Mouse (Mus musculus) heart, adult 2 months (tissue): ENCODE data around the gene Itpkc. TPM values are rescaled to one million over a fixed set of nuclear protein-coding genes. Genes with fewer than 3 reads are reported as not detected.

Experiments
- DNase-seq, 2 experiments: peaks; one replicate each; pipeline ENCODE4 v3.0.0; 2021
- H3K27ac ChIP-seq: fragments of 200-600 bp; 2 replicates; pipeline ENCODE4 v1.8.1; 2022
- H3K27me3 ChIP-seq: fragments of 200-500 bp; 2 replicates; pipeline ENCODE4 v1.6.1; 2012; ENCODE audit warnings: mild to moderate bottlenecking, low read length, inconsistent platforms, mixed read lengths; ENCODE audit not compliant: control insufficient read depth, insufficient read depth
- H3K36me3 ChIP-seq: fragments of 200-500 bp; 2 replicates; pipeline ENCODE4 v1.6.1; 2012; ENCODE audit warnings: low read length, inconsistent platforms; ENCODE audit not compliant: control insufficient read depth, insufficient read depth
- H3K4me1 ChIP-seq: fragments of 200-500 bp; 2 replicates; pipeline ENCODE4 v1.6.1; 2011; ENCODE audit warnings: low read length; ENCODE audit not compliant: control insufficient read depth, insufficient read depth
- H3K4me3 ChIP-seq: fragments of 200-600 bp; 2 replicates; pipeline ENCODE4 v1.8.1; 2022
- H3K79me2 ChIP-seq: fragments of 200-500 bp; replicated peaks from 2 replicates; pipeline ENCODE4 v1.6.1; 2012; ENCODE audit warnings: mild to moderate bottlenecking, inconsistent platforms, low read length, moderate library complexity, mixed read lengths; ENCODE audit not compliant: control insufficient read depth, insufficient read depth
- H3K9ac ChIP-seq: fragments of 200-500 bp; 2 replicates; pipeline ENCODE4 v1.6.1; 2012; ENCODE audit warnings: low read depth, mild to moderate bottlenecking, control low read depth, inconsistent platforms, low read length, mixed read lengths
- CTCF ChIP-seq: fragments of 200-600 bp; IDR thresholded peaks from 2 replicates; pipeline ENCODE4 v1.8.1; 2022; ENCODE audit warnings: antibody characterized with exemption, mild to moderate bottlenecking, moderate library complexity
- EP300 ChIP-seq: fragments of 200-500 bp; IDR thresholded peaks from 2 replicates; pipeline ENCODE4 v1.6.1; 2011; ENCODE audit warnings: low read depth, low read length, control low read depth; ENCODE audit not compliant: insufficient read depth
- POLR2A ChIP-seq: fragments of 200-500 bp; IDR thresholded peaks from 2 replicates; pipeline ENCODE4 v1.6.1; 2011; ENCODE audit warnings: mild to moderate bottlenecking, low read depth, low read length, control low read depth; ENCODE audit not compliant: insufficient read depth
- WGBS: fragments of 180-500 bp; shearing (Covaris S2); methylation state at CpG from one replicate; pipeline ENCODE4 v1.1.7; 2018; 5-methylcytosine and 5-hydroxymethylcytosine counted together
- intact Hi-C: fragments of 180-260 bp; cut with DNase I; formaldehyde crosslinking; loops from one replicate; pipeline ENCODE4 v1.15.1; 2025
- polyA plus RNA-seq: library from polyadenylated mRNA; depleted of rRNA; stranded (reverse); fragments of >200 nt; gene quantifications from 2 replicates; pipeline ENCODE4 v1.2.3, GENCODE M21; 2012
- total RNA-seq, 2 experiments: library from RNA; stranded (reverse); gene quantifications; 2 replicates each; pipeline ENCODE4 v1.2.3; 2021

Itpkc gene
- total and polyA plus RNA-seq, 3 experiments: 4.2 to 4.8 (median 4.4) TPM

DNA sequence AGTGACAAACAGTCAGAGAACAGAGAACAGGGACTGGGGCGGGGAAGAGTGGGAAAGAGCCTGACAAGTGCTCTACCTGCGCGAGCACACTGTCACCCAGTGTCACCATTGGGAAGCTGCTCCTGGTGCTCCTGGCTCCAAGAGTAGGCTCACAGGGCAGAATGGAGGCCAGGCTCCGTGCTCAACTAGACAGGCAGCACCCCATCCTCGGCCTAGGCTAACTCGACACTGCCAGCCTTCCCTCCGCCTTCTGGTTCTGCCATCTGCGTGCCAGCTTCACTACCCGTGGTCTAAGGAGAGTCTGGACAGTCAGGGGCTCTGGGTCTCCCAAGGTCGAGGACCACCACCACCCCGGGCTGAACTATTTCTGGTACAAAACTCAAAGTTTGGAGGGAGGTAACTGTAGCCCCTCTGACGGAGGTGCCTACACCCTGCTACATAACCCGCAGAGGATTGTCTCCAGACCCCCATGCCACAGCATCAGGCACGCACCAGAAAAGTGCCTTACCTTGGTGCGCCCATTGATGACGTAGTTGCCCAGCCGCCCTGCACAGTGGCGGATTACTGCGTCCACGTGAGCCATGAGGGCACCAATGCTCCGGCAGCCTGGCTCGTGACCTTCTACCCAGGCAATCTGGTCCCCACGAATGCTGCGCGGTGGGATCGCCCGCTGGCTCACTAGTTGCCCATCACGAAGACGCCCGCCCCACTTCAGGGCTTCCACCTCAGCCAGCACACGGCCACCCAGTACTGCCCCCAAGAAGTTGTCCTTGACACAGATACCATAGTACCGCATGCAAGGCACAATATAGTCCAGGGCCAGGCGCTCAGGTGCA, 64.1 kb downstream of the Itpkc start:
- Histone ChIP-seq H3K79me2 (peaks cover 8% of the 10 kb centered on the region), H3K27me3 (no peaks in the 10 kb centered on the region), H3K9ac (peak overlapping the region; percentile 64; the same call in 1 of the 2 replicates), H3K36me3 (peaks cover 7% of the 10 kb centered on the region; the same call in 1 of the 2 replicates), H3K4me1 (peaks cover 37% of the 10 kb centered on the region), H3K27ac (no peak overlapping the region; the same call in 1 of the 2 replicates), H3K4me3 (peak overlapping the region; percentile 6; the same call in 1 of the 2 replicates)
- intact Hi-C loops: loop anchor here (5.0 to 10.0 kb wide), 2 partner anchors 163 to 310 kb away; partner anchors contain the start of gene Sertad3
- WGBS: 79% methylated on average over 33 of the region's 33 CpGs
- peak in 1 of 2 experiments; percentile 32 for DNase-seq
- TF ChIP-seq CTCF (no peak), EP300 (no peak)

DNA sequence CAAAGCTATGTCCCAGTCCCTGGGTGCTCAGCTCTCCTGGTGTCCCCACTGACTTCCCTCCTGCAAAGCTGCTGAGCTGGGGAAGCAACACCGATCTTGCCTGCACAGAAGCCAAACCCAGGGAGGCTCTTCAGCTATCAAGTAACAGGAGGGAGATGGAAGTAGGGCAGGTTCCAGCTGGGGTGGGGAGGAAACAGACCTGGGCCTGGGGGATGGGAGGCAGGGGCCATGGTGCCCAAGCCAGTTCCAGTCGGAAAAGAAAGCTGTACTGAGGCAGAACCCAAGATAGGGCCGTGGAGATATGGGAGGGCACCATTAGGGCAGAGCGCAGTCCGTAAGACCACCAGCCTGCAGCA, 65.0 kb downstream of the Itpkc start:
- no peak overlapping the region; the same call in 1 of the 2 replicates for H3K9ac ChIP-seq

DNA sequence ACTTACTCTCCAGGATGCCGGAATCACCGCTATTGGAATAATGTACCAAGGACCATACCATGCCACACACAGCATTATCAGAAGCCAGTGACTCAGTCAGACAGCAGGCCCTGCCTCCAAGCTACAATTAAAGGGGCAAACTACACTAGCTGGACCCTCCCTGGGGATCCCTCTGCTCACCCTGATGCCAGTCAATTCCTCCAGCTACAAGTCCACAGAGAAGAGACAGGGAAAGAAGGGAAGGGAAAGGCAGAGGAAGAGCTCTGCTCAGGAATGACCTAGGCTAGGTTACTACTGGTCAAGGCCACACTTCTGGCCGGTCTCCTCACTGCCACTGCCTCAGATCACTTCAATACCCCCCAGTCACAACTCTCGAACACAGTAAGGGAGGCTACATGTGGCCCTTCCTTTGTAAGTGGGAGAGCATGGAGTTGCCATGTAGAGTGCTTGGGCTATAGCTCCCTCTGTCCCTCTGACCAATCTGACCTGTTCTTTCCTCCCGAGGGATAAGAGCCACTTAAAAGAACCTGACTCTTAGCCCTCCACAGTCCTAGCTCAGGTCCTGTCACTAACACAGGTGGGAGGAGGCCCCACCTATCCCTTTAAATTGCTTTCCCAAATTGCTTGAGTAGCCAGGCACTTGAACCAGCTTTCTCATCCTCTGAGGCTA, 65.5 kb downstream of the Itpkc start:
- H3K36me3 ChIP-seq: peaks cover 7% of the 10 kb centered on the region; the same call in 1 of the 2 replicates
- H3K4me1 ChIP-seq: peaks cover 37% of the 10 kb centered on the region
- no peak overlapping the region; the same call in 1 of the 2 replicates for H3K27ac ChIP-seq
- DNase-seq: no peak
- H3K27me3 ChIP-seq: no peaks in the 10 kb centered on the region
- H3K9ac ChIP-seq: peak overlapping the region; percentile 4; the same call in 1 of the 2 replicates
- 59% methylated on average over 5 of the region's 5 CpGs for WGBS
- H3K4me3 ChIP-seq: no peak overlapping the region
- TF ChIP-seq CTCF (no peak), POLR2A (no peak), EP300 (no peak)
- intact Hi-C loops: loop anchor here (5.0 to 10.0 kb wide), 2 partner anchors 164 to 312 kb away; partner anchors contain the start of gene Sertad3
- peaks cover 8% of the 10 kb centered on the region for H3K79me2 ChIP-seq

More for the DNA sequence above, 65.0 kb downstream of the Itpkc start:
- Histone ChIP-seq H3K79me2 (peaks cover 8% of the 10 kb centered on the region), H3K27ac (peak overlapping the region; percentile 15; the same call in 1 of the 2 replicates), H3K27me3 (no peaks in the 10 kb centered on the region), H3K4me1 (peaks cover 37% of the 10 kb centered on the region), H3K4me3 (no peak overlapping the region; the same call in 1 of the 2 replicates), H3K36me3 (peaks cover 7% of the 10 kb centered on the region; the same call in 1 of the 2 replicates)
- 48% methylated on average over 5 of the region's 5 CpGs for WGBS
- DNase-seq: no peak
- TF ChIP-seq CTCF (no peak), POLR2A (no peak), EP300 (no peak)
- intact Hi-C loops: loop anchor here (5.0 to 10.0 kb wide), 2 partner anchors 164 to 311 kb away; partner anchors contain the start of gene Sertad3

DNA sequence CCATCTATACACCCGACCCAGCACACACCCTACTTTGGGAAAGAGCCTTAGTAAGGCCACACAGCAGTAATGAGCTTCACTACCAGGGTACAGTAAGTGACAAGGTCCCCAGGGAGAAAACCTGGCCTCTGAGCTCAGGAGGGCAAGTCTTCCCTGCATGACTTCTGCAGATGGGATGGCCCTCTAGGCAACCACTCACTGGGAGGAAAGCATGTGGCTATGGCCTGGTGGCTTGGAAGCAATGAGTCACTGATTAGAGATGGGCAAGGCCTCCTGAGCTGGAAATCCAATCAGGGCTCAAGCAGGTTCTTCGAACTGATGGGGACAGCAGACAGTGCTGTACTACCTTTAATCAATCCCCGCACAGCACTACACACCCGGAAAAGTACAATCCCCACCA, 66.7 kb downstream of the Itpkc start:
- no peaks in the 10 kb centered on the region for H3K27me3 ChIP-seq
- 0 out of 2 replicates have a peak, but pooled peaks have one; percentile 16 for TF ChIP-seq EP300
- TF ChIP-seq POLR2A: no peak
- WGBS: 53% methylated on average over 4 of the region's 4 CpGs
- H3K79me2 ChIP-seq: peaks cover 8% of the 10 kb centered on the region
- H3K9ac ChIP-seq: no peak overlapping the region
- no peak overlapping the region for H3K4me3 ChIP-seq
- H3K27ac ChIP-seq: peak overlapping the region; percentile 69; the same call in 1 of the 2 replicates
- peak in 1 of 2 experiments; percentile 45 for DNase-seq
- H3K36me3 ChIP-seq: peaks cover 7% of the 10 kb centered on the region; the same call in 1 of the 2 replicates
- peaks cover 32% of the 10 kb centered on the region for H3K4me1 ChIP-seq
- intact Hi-C loops: loop anchor here (2.0 to 10.0 kb wide), 3 partner anchors 17 to 313 kb away; partner anchors contain the start of genes Rab4b and Sertad3

DNA sequence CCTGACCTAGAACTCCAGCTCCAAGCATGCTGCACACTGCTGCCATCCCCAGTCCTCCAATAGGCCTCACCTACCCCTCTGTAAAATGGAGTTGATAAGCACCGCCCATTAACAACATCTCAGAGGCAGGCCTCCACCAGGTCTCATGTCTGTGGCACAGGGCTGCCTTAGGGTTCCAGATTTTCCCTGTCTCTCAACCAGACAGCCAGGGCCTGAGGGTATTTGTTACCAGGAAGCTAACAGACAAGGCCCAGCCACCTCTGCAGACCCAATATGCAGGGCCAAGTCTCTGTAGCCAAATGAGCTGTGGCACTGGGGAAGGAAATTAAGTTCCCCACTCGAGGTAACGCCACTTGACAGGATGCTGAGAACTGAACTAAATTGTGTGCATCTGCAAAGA, 67.5 kb downstream of the Itpkc start:
- no peak overlapping the region for H3K4me3 ChIP-seq
- peaks cover 7% of the 10 kb centered on the region; the same call in 1 of the 2 replicates for H3K36me3 ChIP-seq
- H3K79me2 ChIP-seq: peaks cover 8% of the 10 kb centered on the region
- peaks cover 32% of the 10 kb centered on the region for H3K4me1 ChIP-seq
- no peak overlapping the region for H3K9ac ChIP-seq
- no peaks in the 10 kb centered on the region for H3K27me3 ChIP-seq
- no peak for TF ChIP-seq EP300
- DNase-seq: no peak
- WGBS: 61% methylated on average over 3 of the region's 3 CpGs
- intact Hi-C loops: loop anchor here (2.0 to 10.0 kb wide), 3 partner anchors 18 to 314 kb away; partner anchors contain the start of genes Rab4b and Sertad3
- peak overlapping the region; percentile 69 for H3K27ac ChIP-seq
